Mouse (Mus musculus) CD4-positive helper T cell, adult 2 months (primary cell): ENCODE measurements around the gene Ezr.
"Not testable (repeated sequence)": the region's sequence is repeated elsewhere in the genome, so short reads cannot be mapped to it uniquely, and the experiment has no call there.

ENCODE experiments used
- DNase-seq: peaks from one replicate; pipeline ENCODE4 v3.0.0-alpha.2; 2012; ENCODE audit warnings: low read depth, missing footprints, low spot score

Gene Ezr

GRCm38 (mm10) chr17:6743787-6744239 is 38.8 kb downstream of the Ezr start:
- peak; percentile 85 for DNase-seq

- peak; percentile 47 for DNase-seq
These were observed 39.5 kb downstream of the Ezr start for GRCm38 (mm10) chr17:6743039-6743575.

GRCm38 (mm10) chr17:6742083-6743038 is 40.2 kb downstream of the Ezr start:
- no peak for DNase-seq

DNA sequence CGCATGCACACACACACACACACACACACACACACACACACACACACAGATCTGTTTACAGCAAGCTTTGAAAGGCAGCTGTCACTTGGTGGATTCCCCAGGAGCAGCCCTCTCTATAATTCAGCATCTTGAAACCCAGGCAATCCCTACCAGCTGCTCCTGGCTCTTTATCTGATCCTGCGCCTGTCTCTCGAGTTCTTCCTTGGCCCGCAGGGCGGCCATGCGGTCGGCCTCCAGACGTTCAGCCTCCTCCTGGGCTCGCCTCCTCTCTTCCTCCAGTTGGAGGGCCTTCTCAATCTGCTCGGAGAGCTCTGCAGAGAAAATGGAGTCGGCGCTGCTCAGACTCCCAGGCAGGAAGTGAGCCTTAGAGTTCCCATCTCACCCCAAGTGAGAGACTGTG is 41.3 kb downstream of the Ezr start:
- DNase-seq: no peak

DNA sequence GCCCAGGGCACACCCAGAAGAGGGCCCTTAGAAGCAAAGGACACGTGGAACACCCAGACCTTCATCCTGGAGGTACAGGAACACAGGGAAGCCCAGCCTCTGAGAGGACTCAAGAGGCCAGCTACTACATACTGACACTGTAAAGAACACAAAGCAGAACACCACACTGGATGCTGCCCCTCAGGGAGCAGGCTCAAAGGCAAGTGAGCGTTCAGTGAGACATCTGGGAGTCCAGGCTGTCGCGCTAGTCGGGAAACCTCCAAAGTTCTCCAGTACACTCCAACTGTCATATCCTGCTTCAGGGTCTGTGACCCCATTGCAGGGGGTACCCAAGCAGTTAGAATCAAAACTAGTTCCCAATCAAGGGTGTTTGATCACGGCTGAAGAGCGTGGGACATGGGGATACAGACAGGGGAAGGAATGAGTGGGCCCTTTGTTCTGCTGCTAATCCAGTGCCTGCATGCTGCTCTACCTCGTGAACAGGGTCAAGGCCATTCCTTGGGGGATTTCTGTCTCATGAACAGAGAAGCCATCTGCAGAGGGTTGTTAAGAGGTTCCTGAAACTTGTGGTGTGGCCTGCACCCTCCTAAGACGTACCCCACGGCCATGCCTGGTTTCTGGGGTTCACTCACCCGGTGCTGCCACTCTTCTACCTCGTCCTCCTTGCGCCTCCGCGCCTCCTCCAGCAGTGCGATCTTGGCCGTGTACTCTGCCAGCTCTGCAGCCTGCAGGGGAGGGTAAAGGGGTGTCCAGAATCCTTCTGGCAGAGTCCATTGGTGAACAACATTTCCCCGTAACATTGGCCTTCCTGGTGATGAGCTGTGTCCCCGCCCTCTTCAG is 42.0 kb downstream of the Ezr start:
- DNase-seq: no peak

DNA sequence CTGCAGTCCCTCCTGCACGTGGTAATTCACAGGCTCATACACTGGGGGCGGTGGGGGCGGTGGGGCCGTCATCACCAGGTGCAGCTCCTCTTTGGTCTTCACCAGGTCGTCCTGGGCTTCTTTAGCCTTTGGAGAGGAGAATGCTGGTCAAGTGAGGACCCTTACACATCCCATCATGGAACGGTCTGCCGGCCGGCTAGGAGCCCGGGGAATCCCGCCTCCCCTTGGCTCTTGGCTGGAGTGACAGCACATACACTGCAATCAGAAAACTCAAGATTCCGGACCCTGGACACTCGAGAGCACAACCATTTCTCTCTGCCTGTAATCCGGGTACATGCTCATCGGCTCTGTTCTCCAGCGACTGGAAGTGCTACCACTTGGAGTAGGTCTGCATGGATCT is 42.8 kb downstream of the Ezr start:
- no peak for DNase-seq

- no peak for DNase-seq
These were observed 43.3 kb downstream of the Ezr start for GRCm38 (mm10) chr17:6739266-6739665.

GRCm38 (mm10) chr17:6738836-6739235 is 43.7 kb downstream of the Ezr start:
- no peak for DNase-seq

GRCm38 (mm10) chr17:6737273-6737997 is 45.1 kb downstream of the Ezr start:
- DNase-seq: no peak

DNA sequence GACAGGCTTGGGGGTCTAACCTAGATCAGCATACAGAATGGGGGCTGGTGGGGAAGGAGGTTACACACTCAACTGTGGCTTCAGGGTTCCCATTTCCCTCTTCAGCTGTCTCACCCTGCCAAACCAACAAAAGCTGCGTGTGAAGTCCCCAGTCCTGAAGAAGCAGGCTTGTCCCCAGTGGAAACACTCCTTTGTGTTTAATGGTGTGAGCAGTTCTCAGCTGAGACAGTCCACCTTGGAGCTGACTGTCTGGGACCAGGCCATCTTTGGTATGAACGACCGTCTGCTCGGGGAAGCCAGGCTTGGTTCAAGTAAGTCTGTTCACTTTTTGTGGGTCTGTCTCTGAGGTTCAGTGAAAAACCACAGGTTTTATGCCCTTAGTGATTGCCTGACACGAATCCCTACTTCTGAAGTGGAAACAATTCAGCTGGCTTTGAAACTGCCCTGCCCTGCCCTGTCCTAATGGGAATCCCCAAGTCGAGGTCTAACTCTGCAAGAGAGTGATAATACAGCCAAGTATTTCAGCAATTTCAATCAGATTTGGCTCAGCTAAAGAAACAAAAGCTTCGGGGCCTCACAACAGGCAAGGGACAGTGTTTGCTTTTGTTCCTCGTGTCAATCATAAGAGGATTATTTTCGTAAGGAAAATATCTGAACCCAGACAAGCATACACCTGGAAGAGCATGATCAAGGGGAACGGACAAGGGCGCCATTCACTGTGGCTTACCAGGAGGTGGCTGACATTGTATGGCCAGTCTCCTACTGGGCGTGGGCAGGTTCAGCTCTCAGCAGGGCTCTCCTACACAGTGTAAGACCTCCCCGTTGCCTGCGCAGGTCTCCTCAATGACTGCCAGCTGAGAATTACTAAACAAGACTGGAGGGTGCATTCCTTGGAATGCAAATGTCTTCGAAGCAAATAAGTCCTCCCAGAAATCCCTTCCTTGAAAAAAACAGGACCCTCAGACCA is 46.0 kb downstream of the Ezr start:
- peak; percentile 2 for DNase-seq

DNA sequence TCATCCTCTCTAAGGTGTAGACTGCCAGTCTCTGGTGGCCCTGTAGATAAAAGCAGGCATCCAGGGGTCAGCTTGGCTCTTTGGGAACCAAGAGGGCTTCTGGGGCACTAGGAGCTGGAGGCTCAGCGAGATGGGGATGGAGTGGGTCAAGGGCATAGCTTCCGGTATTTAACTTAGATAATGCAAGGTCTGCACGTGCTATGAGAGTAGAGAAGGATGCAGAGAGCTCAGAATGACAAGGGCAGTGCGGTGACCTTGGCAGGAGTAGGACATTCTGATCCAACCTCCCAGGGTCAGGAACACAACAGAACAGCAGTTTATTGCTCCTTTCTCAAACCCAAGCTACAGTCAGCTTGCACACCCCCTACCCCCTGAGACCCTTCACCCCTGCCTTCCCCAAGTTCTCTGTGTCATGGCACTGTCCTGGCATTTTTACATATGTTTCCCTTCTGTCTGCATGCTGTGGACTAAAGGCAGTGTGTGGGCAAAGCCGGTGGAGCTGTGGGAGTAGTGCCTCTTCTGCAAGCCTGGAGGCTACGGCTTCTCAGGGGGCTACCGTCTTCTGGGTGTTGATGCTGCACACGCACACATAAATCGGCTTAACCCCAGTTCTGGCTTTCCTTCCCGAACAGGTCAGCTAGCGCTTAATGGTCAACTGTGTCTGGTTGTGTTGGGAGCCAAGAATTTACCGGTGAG is 47.7 kb downstream of the Ezr start:
- peak; percentile 3 for DNase-seq

- DNase-seq: peak; percentile 1
These were observed 49.2 kb downstream of the Ezr start for GRCm38 (mm10) chr17:6733322-6733875.

DNA sequence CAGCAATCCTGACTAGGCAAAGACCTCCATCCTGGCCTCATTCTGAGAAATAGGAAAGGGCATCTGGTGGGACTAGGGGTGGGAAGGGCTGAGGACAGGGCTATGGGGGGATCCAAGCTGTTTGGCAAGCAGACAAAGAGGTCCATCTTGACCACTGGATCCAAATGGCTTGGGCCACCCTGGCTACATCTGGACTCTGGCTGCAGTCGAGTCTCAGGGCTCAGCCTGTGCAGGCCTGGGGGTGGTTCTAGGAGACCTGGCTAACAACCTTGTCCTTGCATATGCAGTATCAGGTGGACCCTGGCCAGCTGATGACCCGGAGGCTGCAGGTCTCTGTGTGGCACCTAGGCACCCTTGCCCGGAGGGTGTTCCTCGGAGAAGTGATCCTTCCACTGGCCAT is 49.9 kb downstream of the Ezr start:
- DNase-seq: no peak

GRCm38 (mm10) chr17:6731634-6732033 is 51.0 kb downstream of the Ezr start:
- peak; percentile 9 for DNase-seq

DNA sequence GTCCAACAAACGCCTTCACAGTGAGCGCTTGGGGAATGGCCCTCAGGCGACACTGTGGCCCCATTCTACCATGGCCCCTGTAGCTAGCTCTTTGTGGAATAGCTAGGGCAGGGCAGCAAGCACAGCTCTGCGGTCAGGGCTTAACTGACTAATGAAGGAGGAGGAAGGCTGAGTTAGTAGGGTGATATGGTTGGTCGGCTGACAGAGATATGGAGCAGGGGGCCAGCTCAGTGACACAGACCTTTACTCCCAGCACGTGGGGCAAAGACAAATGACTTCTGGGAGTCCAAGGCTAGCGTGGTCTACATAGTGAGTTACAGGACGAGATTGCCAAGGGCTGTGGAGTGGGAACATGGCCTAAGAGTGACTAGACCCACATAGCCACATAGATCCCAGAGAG is 51.5 kb downstream of the Ezr start:
- no peak for DNase-seq

- DNase-seq: no peak
These were observed 53.3 kb downstream of the Ezr start for GRCm38 (mm10) chr17:6729244-6729742.

GRCm38 (mm10) chr17:6727996-6728610 is 54.5 kb downstream of the Ezr start:
- no peak for DNase-seq

- DNase-seq: not testable (repeated sequence)
These were observed 68.6 kb downstream of the Ezr start for GRCm38 (mm10) chr17:6713944-6714343.

DNA sequence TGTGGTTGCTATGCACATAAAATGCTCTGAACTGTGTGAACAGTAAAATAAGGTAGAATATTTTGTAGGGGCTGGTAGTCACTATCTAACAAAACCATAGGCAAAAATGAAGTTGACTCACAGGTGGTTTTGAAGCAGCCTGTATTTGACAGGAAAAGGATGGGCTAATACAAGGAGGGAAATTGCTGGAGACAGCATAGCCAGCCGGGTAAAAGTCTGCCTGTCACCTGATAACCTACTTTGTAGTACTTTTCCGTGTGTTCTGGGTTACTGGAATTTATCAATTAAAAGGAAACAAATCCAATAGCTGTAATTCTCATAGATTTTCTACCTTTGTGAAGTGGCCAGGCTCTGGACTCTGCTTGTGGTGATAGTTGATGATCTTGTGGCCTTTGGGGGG is 69.1 kb downstream of the Ezr start:
- DNase-seq: not testable (repeated sequence)
